Mouse (Mus musculus): ENCODE results near the gene Nek6. TPM values are rescaled to one million over a fixed set of nuclear protein-coding genes. Genes with fewer than 3 reads are reported as not detected.
A peak's percentile ranks its signal among the peaks of the same experiment; 100 is the strongest.

Gene Nek6
- polyA plus RNA-seq, 1 experiment from 2014 or later, result 47.6 TPM

DNA sequence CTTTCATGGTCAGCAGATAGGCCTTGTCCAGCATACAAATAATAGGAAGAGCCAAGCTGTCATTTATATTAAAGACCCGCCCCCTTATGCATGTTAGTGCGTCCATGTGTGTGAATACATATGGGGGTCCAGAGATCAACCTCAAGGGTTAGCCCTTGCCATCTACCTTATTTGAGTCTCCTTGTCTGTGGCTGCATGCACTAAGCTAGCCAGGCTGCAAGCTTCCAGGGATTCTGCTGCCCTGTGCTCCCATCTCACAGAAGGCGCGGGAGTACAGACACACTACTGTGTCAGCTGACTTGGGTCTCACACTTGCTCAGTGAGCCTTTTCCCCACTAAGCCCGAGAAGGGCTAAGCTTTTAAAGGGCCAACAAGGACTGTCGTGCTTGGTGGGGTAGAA is 29.2 kb downstream of the Nek6 start:
- Histone ChIP-seq H3K4me2 (ENCODE audit: low read depth, low read length) (no peak overlapping the region), H3K4me3 (ENCODE audit: low read depth, low read length) (no peak overlapping the region), H3K27ac (ENCODE audit: low read length) (no peak overlapping the region), H3K4me1 (ENCODE audit: control insufficient read depth, low read depth, low read length) (peaks cover 47% of the 10 kb centered on the region), H3K36me3 (ENCODE audit: control insufficient read depth, insufficient read depth) (no peaks in the 10 kb centered on the region), H3K9me3 (replicated peaks; ENCODE audit: control insufficient read depth, low read length) (no peaks in the 10 kb centered on the region), H3K27me3 (ENCODE audit: control insufficient read depth, insufficient read depth, low read depth, low read length) (no peaks in the 10 kb centered on the region), H3K9ac (ENCODE audit: low read depth, low read length) (no peak overlapping the region)
- WGBS (ENCODE audit: insufficient replicate concordance), result 75% methylated on average over 6 of the region's 6 CpGs
- no peak for ATAC-seq (ENCODE audit: low read depth)

DNA sequence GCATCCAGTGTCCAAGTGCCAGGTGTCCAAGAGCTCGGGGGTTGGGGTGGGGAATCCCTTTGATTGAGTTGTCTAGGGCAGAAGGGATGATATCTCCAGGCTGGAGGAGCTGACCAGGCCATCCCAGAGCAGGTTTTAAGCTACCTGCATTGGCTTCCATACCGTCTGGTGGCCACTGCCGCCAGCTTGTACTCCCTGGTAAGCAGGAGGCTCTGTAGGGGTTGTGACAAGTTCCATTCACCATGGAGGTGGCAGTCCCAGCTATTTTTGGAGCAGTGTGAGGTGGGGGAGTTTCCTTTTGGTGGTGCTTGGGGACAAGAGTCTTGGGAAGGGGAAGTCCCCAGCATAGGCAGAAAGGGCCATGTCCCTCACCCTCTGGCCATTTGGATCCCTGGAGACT is 29.7 kb downstream of the Nek6 start:
- H3K9me3 ChIP-seq (replicated peaks; ENCODE audit: control insufficient read depth, low read length), result no peaks in the 10 kb centered on the region
- H3K36me3 ChIP-seq (ENCODE audit: control insufficient read depth, insufficient read depth), result no peaks in the 10 kb centered on the region
- H3K27ac ChIP-seq (ENCODE audit: low read length), result no peak overlapping the region
- no peak overlapping the region for H3K4me2 ChIP-seq (ENCODE audit: low read depth, low read length)
- no peak overlapping the region for H3K4me3 ChIP-seq (ENCODE audit: low read depth, low read length)
- H3K9ac ChIP-seq (ENCODE audit: low read depth, low read length), result no peak overlapping the region
- H3K4me1 ChIP-seq (ENCODE audit: control insufficient read depth, low read depth, low read length), result peaks cover 43% of the 10 kb centered on the region
- no peaks in the 10 kb centered on the region for H3K27me3 ChIP-seq (ENCODE audit: control insufficient read depth, insufficient read depth, low read depth, low read length)
- 67% methylated on average over 3 of the region's 3 CpGs for WGBS (ENCODE audit: insufficient replicate concordance)
- ATAC-seq (ENCODE audit: low read depth), result no peak

DNA sequence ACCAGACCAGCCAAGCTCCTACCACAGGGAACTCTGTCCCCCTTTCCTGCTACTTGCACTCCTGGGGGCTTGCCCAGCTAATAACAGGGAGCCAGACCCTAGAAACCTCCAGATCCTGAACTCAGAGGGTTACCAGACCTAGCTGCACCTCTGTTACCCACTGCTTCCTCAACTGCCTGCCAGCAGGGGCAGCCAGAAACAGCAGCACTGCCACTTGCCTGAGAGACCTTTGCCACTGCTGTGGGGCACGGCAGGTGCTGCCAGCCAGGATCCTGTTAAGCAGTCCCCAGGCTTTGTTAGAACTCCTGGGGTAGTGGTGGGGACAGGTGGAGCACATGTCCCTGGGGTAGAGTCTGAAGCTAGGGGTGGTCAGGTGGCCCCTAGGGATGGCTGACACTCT is 30.1 kb downstream of the Nek6 start:
- 77% methylated on average over 1 of the region's 1 CpGs for WGBS (ENCODE audit: insufficient replicate concordance)
- H3K4me1 ChIP-seq (ENCODE audit: control insufficient read depth, low read depth, low read length), result peaks cover 39% of the 10 kb centered on the region
- no peaks in the 10 kb centered on the region for H3K27me3 ChIP-seq (ENCODE audit: control insufficient read depth, insufficient read depth, low read depth, low read length)
- no peak overlapping the region for H3K27ac ChIP-seq (ENCODE audit: low read length)
- H3K4me3 ChIP-seq (ENCODE audit: low read depth, low read length), result no peak overlapping the region
- H3K36me3 ChIP-seq (ENCODE audit: control insufficient read depth, insufficient read depth), result no peaks in the 10 kb centered on the region
- ATAC-seq (ENCODE audit: low read depth), result no peak
- H3K9me3 ChIP-seq (replicated peaks; ENCODE audit: control insufficient read depth, low read length), result no peaks in the 10 kb centered on the region
- no peak overlapping the region for H3K9ac ChIP-seq (ENCODE audit: low read depth, low read length)
- no peak overlapping the region for H3K4me2 ChIP-seq (ENCODE audit: low read depth, low read length)

DNA sequence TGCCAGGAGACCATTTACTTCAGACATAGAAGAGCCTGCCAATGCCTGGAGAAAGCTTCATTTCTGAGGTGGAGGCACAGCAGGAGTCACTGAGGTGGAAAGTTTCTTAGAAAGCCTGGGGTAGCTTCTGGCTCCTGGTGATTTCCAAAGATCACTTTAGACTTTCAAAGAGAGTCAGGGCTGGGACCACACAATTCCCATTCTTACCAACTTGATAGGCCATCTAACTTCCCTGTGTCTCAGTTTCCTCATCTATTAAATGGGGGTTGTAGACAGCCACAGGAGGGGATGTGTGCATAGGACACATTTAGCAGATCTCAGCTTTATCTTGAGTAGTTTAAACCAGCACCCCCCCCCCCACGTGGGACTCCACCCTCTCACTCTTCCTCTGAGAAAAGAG is 30.9 kb downstream of the Nek6 start:
- H3K9me3 ChIP-seq (replicated peaks; ENCODE audit: control insufficient read depth, low read length), result no peaks in the 10 kb centered on the region
- no peak overlapping the region for H3K4me3 ChIP-seq (ENCODE audit: low read depth, low read length)
- no peaks in the 10 kb centered on the region for H3K36me3 ChIP-seq (ENCODE audit: control insufficient read depth, insufficient read depth)
- 21% methylated on average over 1 of the region's 1 CpGs for WGBS (ENCODE audit: insufficient replicate concordance)
- no peak for ATAC-seq (ENCODE audit: low read depth)
- H3K9ac ChIP-seq (ENCODE audit: low read depth, low read length), result no peak overlapping the region
- no peaks in the 10 kb centered on the region for H3K27me3 ChIP-seq (ENCODE audit: control insufficient read depth, insufficient read depth, low read depth, low read length)
- H3K27ac ChIP-seq (ENCODE audit: low read length), result no peak overlapping the region
- H3K4me2 ChIP-seq (ENCODE audit: low read depth, low read length), result no peak overlapping the region
- H3K4me1 ChIP-seq (ENCODE audit: control insufficient read depth, low read depth, low read length), result peaks cover 31% of the 10 kb centered on the region

DNA sequence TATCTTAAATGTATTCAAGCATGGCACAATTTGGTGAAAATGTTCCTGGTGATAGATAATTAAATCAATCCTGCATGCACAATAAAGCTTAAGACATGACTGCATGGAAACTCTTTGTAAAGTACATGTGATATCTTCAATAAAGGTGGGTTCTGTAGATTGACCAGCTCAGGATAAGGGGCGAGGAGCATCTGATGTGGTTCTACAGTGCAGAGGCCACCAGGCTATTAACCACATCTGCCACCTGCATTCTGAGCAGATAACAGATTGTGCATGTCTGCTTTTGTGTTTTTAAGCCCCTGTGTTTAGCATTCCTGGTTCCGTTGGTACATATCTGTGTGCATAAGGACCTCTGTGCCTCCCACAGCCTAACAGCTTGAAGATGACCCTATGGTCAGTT is 31.7 kb downstream of the Nek6 start:
- 45% methylated on average over 2 of the region's 2 CpGs for WGBS (ENCODE audit: insufficient replicate concordance)
- Histone ChIP-seq H3K4me3 (ENCODE audit: low read depth, low read length) (no peak overlapping the region), H3K4me2 (ENCODE audit: low read depth, low read length) (no peak overlapping the region), H3K27me3 (ENCODE audit: control insufficient read depth, insufficient read depth, low read depth, low read length) (no peaks in the 10 kb centered on the region), H3K36me3 (ENCODE audit: control insufficient read depth, insufficient read depth) (no peaks in the 10 kb centered on the region), H3K9ac (ENCODE audit: low read depth, low read length) (no peak overlapping the region), H3K4me1 (ENCODE audit: control insufficient read depth, low read depth, low read length) (peaks cover 27% of the 10 kb centered on the region), H3K27ac (ENCODE audit: low read length) (no peak overlapping the region), H3K9me3 (replicated peaks; ENCODE audit: control insufficient read depth, low read length) (no peaks in the 10 kb centered on the region)
- no peak for ATAC-seq (ENCODE audit: low read depth)

DNA sequence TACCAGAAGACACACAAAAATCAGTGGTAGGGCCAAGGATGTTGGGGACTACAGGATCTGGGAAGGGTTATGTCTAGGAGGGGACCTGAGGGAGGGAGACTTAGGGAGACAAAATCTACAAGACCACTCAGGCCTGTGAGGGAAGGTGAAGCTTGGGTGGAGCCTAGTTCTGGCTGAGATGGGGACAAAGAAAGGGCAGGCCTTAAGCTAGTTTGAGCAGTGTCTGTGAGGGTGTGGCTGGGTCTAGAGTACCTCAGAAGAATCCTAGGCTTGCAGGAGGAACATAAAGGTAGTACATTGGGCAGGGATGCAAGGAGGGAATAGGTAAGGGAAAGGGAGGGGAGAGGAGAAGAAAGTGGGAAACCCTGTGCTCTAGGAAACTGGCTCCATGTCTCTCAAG is 32.9 kb downstream of the Nek6 start:
- Histone ChIP-seq H3K36me3 (ENCODE audit: control insufficient read depth, insufficient read depth) (no peaks in the 10 kb centered on the region), H3K4me1 (ENCODE audit: control insufficient read depth, low read depth, low read length) (peaks cover 27% of the 10 kb centered on the region), H3K4me3 (ENCODE audit: low read depth, low read length) (no peak overlapping the region), H3K4me2 (ENCODE audit: low read depth, low read length) (no peak overlapping the region), H3K27ac (ENCODE audit: low read length) (no peak overlapping the region), H3K27me3 (ENCODE audit: control insufficient read depth, insufficient read depth, low read depth, low read length) (no peaks in the 10 kb centered on the region), H3K9ac (ENCODE audit: low read depth, low read length) (no peak overlapping the region), H3K9me3 (replicated peaks; ENCODE audit: control insufficient read depth, low read length) (no peaks in the 10 kb centered on the region)
- ATAC-seq (ENCODE audit: low read depth), result no peak

DNA sequence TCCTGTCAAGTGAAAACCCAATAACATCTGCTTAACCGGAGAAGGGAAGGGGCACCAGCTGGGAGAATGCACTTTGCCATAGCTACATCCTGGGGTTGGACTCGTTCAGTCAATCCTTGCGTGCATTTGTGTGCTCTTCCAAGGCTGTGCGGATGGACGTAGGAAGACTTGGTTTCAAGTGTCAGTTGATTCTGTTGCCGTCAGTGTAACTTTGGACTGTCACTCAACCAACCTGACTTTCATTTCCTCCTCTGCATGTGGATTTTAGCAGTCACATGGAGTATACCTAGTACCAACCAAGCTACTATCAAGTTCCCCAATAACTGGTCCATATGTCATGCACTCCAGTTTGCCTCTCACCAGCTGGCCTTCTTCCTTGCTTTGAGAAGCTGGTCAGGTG is 33.5 kb downstream of the Nek6 start:
- Histone ChIP-seq H3K27ac (ENCODE audit: low read length) (no peak overlapping the region), H3K9ac (ENCODE audit: low read depth, low read length) (no peak overlapping the region), H3K4me2 (ENCODE audit: low read depth, low read length) (no peak overlapping the region), H3K9me3 (replicated peaks; ENCODE audit: control insufficient read depth, low read length) (no peaks in the 10 kb centered on the region), H3K4me3 (ENCODE audit: low read depth, low read length) (no peak overlapping the region), H3K27me3 (ENCODE audit: control insufficient read depth, insufficient read depth, low read depth, low read length) (no peaks in the 10 kb centered on the region), H3K4me1 (ENCODE audit: control insufficient read depth, low read depth, low read length) (peaks cover 27% of the 10 kb centered on the region), H3K36me3 (ENCODE audit: control insufficient read depth, insufficient read depth) (no peaks in the 10 kb centered on the region)
- 61% methylated on average over 6 of the region's 6 CpGs for WGBS (ENCODE audit: insufficient replicate concordance)
- ATAC-seq (ENCODE audit: low read depth), result no peak; the same call in 1 of the 2 replicates

DNA sequence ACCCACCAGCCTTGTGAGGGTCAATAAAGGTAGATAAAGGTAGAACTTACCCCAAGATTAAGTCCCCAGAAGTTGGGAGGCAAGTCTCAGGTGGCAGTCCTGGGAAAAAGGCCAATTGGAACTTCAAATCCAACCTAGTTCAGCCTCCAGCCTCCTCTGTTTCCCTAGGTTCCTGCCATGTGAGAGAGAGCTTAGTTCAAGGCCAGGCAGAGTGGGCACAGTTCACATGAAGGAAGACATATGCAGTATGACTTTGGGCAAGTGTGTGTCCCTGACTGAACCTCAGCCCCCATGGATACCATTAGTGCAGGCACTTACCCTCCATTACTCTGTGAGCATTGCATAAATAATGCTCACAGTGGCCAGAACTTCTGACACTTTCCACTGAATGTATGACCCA is 34.3 kb downstream of the Nek6 start:
- H3K4me1 ChIP-seq (ENCODE audit: control insufficient read depth, low read depth, low read length), result peaks cover 27% of the 10 kb centered on the region
- H3K27ac ChIP-seq (ENCODE audit: low read length), result no peak overlapping the region
- no peaks in the 10 kb centered on the region for H3K27me3 ChIP-seq (ENCODE audit: control insufficient read depth, insufficient read depth, low read depth, low read length)
- no peak for ATAC-seq (ENCODE audit: low read depth)
- H3K36me3 ChIP-seq (ENCODE audit: control insufficient read depth, insufficient read depth), result no peaks in the 10 kb centered on the region
- H3K9ac ChIP-seq (ENCODE audit: low read depth, low read length), result no peak overlapping the region
- no peak overlapping the region for H3K4me3 ChIP-seq (ENCODE audit: low read depth, low read length)
- H3K4me2 ChIP-seq (ENCODE audit: low read depth, low read length), result no peak overlapping the region
- no peaks in the 10 kb centered on the region for H3K9me3 ChIP-seq (replicated peaks; ENCODE audit: control insufficient read depth, low read length)

DNA sequence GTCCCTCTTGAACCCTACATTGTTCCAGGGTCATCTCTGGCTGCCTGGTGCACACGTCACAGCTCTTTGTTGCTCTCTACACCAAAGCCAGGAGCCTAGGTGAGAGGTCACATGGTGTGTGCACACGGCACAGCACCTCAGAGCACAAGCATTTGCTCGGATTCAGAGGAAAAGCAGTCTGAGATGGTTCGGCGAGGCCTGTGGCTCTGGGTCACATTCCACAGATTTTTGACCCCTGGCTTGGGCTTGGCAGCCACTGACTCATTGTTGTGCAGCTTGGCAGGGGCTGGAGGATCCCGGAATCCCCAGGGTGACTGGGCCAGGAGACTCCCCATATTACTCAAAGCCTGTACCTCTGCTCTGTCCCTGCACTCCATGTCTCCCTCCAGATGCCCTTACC is 34.8 kb downstream of the Nek6 start:
- Histone ChIP-seq H3K9me3 (replicated peaks; ENCODE audit: control insufficient read depth, low read length) (no peaks in the 10 kb centered on the region), H3K4me2 (ENCODE audit: low read depth, low read length) (no peak overlapping the region), H3K27me3 (ENCODE audit: control insufficient read depth, insufficient read depth, low read depth, low read length) (no peaks in the 10 kb centered on the region), H3K36me3 (ENCODE audit: control insufficient read depth, insufficient read depth) (no peaks in the 10 kb centered on the region), H3K27ac (ENCODE audit: low read length) (no peak overlapping the region), H3K9ac (ENCODE audit: low read depth, low read length) (no peak overlapping the region), H3K4me3 (ENCODE audit: low read depth, low read length) (no peak overlapping the region), H3K4me1 (ENCODE audit: control insufficient read depth, low read depth, low read length) (peaks cover 27% of the 10 kb centered on the region)
- ATAC-seq (ENCODE audit: low read depth), result peak; percentile 41
- 55% methylated on average over 6 of the region's 6 CpGs for WGBS (ENCODE audit: insufficient replicate concordance)

DNA sequence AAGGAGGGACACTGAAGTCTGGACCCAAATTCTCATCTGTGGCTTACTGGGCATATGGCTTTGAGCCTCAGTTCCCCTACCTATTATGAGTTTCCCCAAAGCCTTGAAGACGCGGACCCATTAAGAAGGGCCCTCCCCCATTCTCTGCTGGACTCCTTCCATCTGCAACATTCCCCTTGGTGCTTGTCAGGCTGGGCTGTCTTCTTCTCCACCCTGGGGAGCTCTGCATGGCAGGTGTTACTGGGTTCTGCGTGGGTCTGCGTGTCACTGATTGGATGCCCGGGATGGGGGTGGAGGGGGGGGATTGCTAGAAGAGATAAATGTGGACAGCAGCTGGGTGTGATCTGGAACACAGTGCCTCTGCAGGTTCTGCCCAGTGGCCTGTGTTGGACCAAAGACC is 35.3 kb downstream of the Nek6 start:
- no peak overlapping the region for H3K4me2 ChIP-seq (ENCODE audit: low read depth, low read length)
- H3K27me3 ChIP-seq (ENCODE audit: control insufficient read depth, insufficient read depth, low read depth, low read length), result no peaks in the 10 kb centered on the region
- H3K4me3 ChIP-seq (ENCODE audit: low read depth, low read length), result no peak overlapping the region
- H3K27ac ChIP-seq (ENCODE audit: low read length), result no peak overlapping the region
- H3K9me3 ChIP-seq (replicated peaks; ENCODE audit: control insufficient read depth, low read length), result no peaks in the 10 kb centered on the region
- no peak for ATAC-seq (ENCODE audit: low read depth)
- WGBS (ENCODE audit: insufficient replicate concordance), result 70% methylated on average over 5 of the region's 5 CpGs
- H3K4me1 ChIP-seq (ENCODE audit: control insufficient read depth, low read depth, low read length), result peaks cover 27% of the 10 kb centered on the region
- no peaks in the 10 kb centered on the region for H3K36me3 ChIP-seq (ENCODE audit: control insufficient read depth, insufficient read depth)
- H3K9ac ChIP-seq (ENCODE audit: low read depth, low read length), result no peak overlapping the region
